Mouse (Mus musculus) lung, embryonic 14.5 days (tissue): ENCODE measurements around the gene Gtf2h1. TPM values are rescaled to one million over a fixed set of nuclear protein-coding genes. Genes with fewer than 3 reads are reported as not detected.

Experiments used
- ATAC-seq: fragments of 200-750 bp; cut with Nextera tagmentation; 2 replicates; pipeline ENCODE4 v1.8.0; 2017; ENCODE audit warnings: mild to moderate bottlenecking, moderate TSS enrichment, moderate library complexity; ENCODE audit not compliant: insufficient read depth
- DNase-seq: peaks from one replicate; pipeline ENCODE4 v3.0.0-alpha.2; 2015
- H3K27ac ChIP-seq: fragments of 300-500 bp; sonication (generic); 2 replicates; pipeline ENCODE4 v1.5.1; 2014; ENCODE audit warnings: low read depth, mild to moderate bottlenecking, moderate library complexity
- H3K27me3 ChIP-seq: fragments of 300-500 bp; sonication (generic); 2 replicates; pipeline ENCODE4 v1.6.1; 2014; ENCODE audit warnings: low read length, control low read depth; ENCODE audit not compliant: insufficient read depth
- H3K36me3 ChIP-seq: fragments of 300-500 bp; sonication (generic); 2 replicates; pipeline ENCODE4 v1.6.1; 2014; ENCODE audit warnings: control low read depth; ENCODE audit not compliant: insufficient read depth
- H3K4me1 ChIP-seq: fragments of 300-500 bp; sonication (generic); 2 replicates; pipeline ENCODE4 v1.6.1; 2014; ENCODE audit warnings: antibody characterized with exemption, control low read depth; ENCODE audit not compliant: insufficient read depth
- H3K4me2 ChIP-seq: fragments of 300-500 bp; sonication (generic); 2 replicates; pipeline ENCODE4 v1.6.1; 2014; ENCODE audit warnings: mild to moderate bottlenecking
- H3K4me3 ChIP-seq: fragments of 300-500 bp; sonication (generic); 2 replicates; pipeline ENCODE4 v1.5.1; 2014; ENCODE audit warnings: low read depth, low read length
- H3K9ac ChIP-seq: fragments of 300-500 bp; sonication (generic); 2 replicates; pipeline ENCODE4 v1.6.1; 2014
- H3K9me3 ChIP-seq: fragments of 300-500 bp; sonication (generic); 2 replicates; pipeline ENCODE4 v1.6.1; 2016; ENCODE audit warnings: low read depth, low read length, control low read depth
- CTCF ChIP-seq: IDR thresholded peaks from 2 replicates; pipeline ENCODE4 v1.5.1; 2016; ENCODE audit warnings: antibody characterized with exemption, low read depth
- WGBS: fragments of 180-500 bp; shearing (Covaris S2); extraction: QIAGEN DNeasy Blood & Tissue Kit; methylation state at CpG from one replicate; pipeline ENCODE4 v1.1.7; 2014; 5-methylcytosine and 5-hydroxymethylcytosine counted together
- polyA plus RNA-seq: library from polyadenylated mRNA; unstranded; fragments of >200 nt; fragmentation: Nextera tagmentation; extraction: Ambion mirVana; gene quantifications from 2 replicates; pipeline ENCODE4 v1.2.1, GENCODE M21; 2014

Gtf2h1 gene
- polyA plus RNA-seq, 1 experiment from 2014 or later = 41.7 TPM

DNA sequence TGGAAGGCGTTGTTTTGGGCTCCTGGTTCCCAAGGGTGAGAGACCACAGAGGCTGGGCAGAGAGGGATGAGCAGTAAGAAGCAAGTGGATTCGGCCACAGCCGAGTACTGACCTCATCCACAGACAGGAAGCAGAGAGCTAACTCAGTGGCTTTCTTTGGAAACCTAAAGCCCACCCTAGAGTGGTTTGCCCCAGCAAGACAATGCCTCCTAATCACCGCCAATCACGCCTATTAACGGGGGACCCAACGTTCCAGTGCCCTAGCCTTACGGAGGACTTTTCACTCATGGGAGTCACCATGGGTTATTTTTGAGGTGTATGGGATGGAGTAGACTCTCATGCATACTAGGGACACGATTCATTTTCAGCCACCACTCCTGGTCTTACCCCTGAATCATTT is 57.5 kb downstream of the Gtf2h1 start:
- no peak for TF ChIP-seq CTCF
- DNase-seq (no peak), ATAC-seq (no peak)
- H3K27me3 ChIP-seq = no peaks in the 10 kb centered on the region
- no peak overlapping the region for H3K9ac ChIP-seq
- no peak overlapping the region for H3K27ac ChIP-seq
- WGBS = 90% methylated on average over 9 of the region's 9 CpGs
- no peaks in the 10 kb centered on the region for H3K4me1 ChIP-seq
- H3K4me2 ChIP-seq = no peak overlapping the region
- no peak overlapping the region for H3K4me3 ChIP-seq
- no peaks in the 10 kb centered on the region for H3K9me3 ChIP-seq
- peaks cover 79% of the 10 kb centered on the region for H3K36me3 ChIP-seq

GRCm38 (mm10) chr7:46855866-46856560 is 60.1 kb downstream of the Gtf2h1 start:
- 64% methylated on average over 7 of the region's 7 CpGs for WGBS
- Histone ChIP-seq H3K27me3 (no peaks in the 10 kb centered on the region), H3K36me3 (peaks cover 54% of the 10 kb centered on the region), H3K4me2 (no peak overlapping the region), H3K4me3 (no peak overlapping the region), H3K27ac (no peak overlapping the region), H3K9ac (no peak overlapping the region), H3K9me3 (no peaks in the 10 kb centered on the region), H3K4me1 (no peaks in the 10 kb centered on the region)
- ATAC-seq = no peak
- no peak for DNase-seq
- TF ChIP-seq CTCF = no peak

GRCm38 (mm10) chr7:46857436-46857835 is 61.5 kb downstream of the Gtf2h1 start:
- Histone ChIP-seq H3K27me3 (no peaks in the 10 kb centered on the region), H3K36me3 (peaks cover 39% of the 10 kb centered on the region), H3K4me2 (no peak overlapping the region), H3K4me3 (no peak overlapping the region), H3K9ac (no peak overlapping the region), H3K27ac (no peak overlapping the region), H3K9me3 (no peaks in the 10 kb centered on the region), H3K4me1 (no peaks in the 10 kb centered on the region)
- 65% methylated on average over 9 of the region's 9 CpGs for WGBS
- ATAC-seq (no peak), DNase-seq (no peak)
- TF ChIP-seq CTCF = no peak

DNA sequence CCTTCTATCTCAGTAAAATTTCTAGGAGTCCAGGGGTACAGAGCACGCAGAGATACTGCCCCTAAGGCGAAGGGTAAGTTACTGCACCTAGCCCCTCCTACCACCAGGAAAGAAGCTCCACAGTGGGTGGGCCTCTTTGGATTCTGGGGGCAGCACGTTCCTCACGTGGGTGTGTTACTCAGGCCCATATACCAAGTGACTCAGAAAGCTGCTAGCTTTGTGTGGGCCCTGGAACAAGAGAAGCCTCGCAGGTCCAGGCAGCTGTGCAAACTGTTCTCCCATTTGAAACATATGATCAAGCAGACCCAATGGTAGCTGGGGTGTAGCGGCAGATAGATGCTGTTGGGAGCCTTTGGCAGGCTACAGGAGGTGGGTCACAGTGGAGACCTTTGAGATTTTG is 63.1 kb downstream of the Gtf2h1 start:
- Histone ChIP-seq H3K9ac (no peak overlapping the region), H3K27me3 (no peaks in the 10 kb centered on the region), H3K9me3 (no peaks in the 10 kb centered on the region), H3K4me2 (no peak overlapping the region), H3K4me3 (no peak overlapping the region), H3K36me3 (peaks cover 23% of the 10 kb centered on the region), H3K4me1 (no peaks in the 10 kb centered on the region), H3K27ac (no peak overlapping the region)
- no peak for ATAC-seq
- no peak for TF ChIP-seq CTCF
- DNase-seq = no peak
- 51% methylated on average over 6 of the region's 6 CpGs for WGBS

DNA sequence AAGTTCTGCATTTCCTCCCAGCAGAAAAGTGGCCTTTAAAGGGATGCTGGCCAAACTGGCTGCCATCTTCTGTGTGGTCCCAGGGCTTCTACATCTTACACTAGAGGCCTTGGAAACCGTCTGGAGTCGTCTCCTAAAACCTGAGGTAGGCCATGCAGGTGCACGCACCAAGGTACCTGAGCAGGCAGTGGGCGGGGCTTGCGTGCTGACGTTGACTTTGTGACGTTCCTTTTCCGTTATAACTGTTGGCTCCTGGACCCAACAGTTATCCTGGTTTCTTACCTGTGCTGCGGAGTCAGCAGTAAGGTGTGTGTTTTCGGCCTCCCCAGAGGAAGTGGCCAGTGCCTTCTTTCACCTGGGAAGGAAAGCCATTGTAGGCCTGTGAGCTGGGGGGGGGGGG is 65.1 kb downstream of the Gtf2h1 start, which contains the start of gene Ldhc:
Ldhc (plus strand) TSS at position 208 of the 400 bp plus-strand sequence.
- H3K27ac ChIP-seq = no peak within 1 kb of the TSS
- TF ChIP-seq CTCF = no peak
- peaks cover 5% of the 10 kb centered on the region for H3K36me3 ChIP-seq
- WGBS = 40% methylated on average over 10 of the region's 10 CpGs
- DNase-seq (no peak), ATAC-seq (no peak)
- no peaks in the 10 kb centered on the region for H3K4me1 ChIP-seq
- no peak within 1 kb of the TSS for H3K4me2 ChIP-seq
- no peaks in the 10 kb centered on the region for H3K27me3 ChIP-seq
- H3K9ac ChIP-seq = no peak within 1 kb of the TSS
- H3K4me3 ChIP-seq = no peak within 1 kb of the TSS
- H3K9me3 ChIP-seq = no peaks in the 10 kb centered on the region

DNA sequence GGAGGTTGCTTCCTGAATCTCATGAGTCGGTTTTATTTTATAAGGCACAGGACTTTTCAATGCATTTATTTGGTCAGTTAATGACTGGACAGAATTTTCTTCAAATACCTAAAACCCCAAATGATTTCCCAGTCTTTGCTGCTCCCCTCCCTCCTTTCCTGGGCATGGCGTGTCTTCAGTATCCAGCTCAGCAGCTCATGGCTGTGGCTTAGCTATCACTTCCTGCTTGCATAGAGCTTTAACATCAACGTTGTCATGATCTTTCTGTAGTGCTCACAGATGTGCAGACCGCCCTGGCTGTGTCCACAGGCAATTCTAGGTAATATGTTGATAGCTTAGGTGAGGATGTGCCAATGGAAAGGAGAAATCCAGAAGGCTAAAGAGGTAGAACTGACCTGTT is 76.1 kb downstream of the Gtf2h1 start:
- H3K4me2 ChIP-seq = no peak overlapping the region
- no peaks in the 10 kb centered on the region for H3K9me3 ChIP-seq
- ATAC-seq (no peak), DNase-seq (no peak)
- H3K27me3 ChIP-seq = no peaks in the 10 kb centered on the region
- H3K9ac ChIP-seq = no peak overlapping the region
- WGBS = 61% methylated on average over 4 of the region's 4 CpGs
- H3K27ac ChIP-seq = no peak overlapping the region
- no peak for TF ChIP-seq CTCF
- no peaks in the 10 kb centered on the region for H3K36me3 ChIP-seq
- no peak overlapping the region for H3K4me3 ChIP-seq
- H3K4me1 ChIP-seq = no peaks in the 10 kb centered on the region

Other genes with a start within 250 kb of the Gtf2h1 start
- gene Sergef, start 156.3 kb upstream of the Gtf2h1 start, polyA plus RNA-seq = 10.6 and 12.7 TPM in 2 replicates
- gene Tph1, start 123.6 kb upstream of the Gtf2h1 start, polyA plus RNA-seq = 0.54 TPM in 1 of 2 replicates, not detected in the other
- gene Saal1, start 85.4 kb upstream of the Gtf2h1 start, polyA plus RNA-seq = 35.8 and 38.6 TPM in 2 replicates
- 0.08 TPM in 1 of 2 replicates, not detected in the other for gene Saa3, start 80.4 kb upstream of the Gtf2h1 start, polyA plus RNA-seq
- gene Saa4, start 63.5 kb upstream of the Gtf2h1 start, polyA plus RNA-seq = not detected in 2 replicates
- not detected in 2 replicates for gene Saa1, start 53.1 kb upstream of the Gtf2h1 start, polyA plus RNA-seq
- not detected in 2 replicates for gene Saa2, start 44.3 kb upstream of the Gtf2h1 start, polyA plus RNA-seq
- 19.2 and 24.5 TPM in 2 replicates for gene Hps5, start within 50 bp of the Gtf2h1 start, polyA plus RNA-seq
- gene Ldha, start 45.4 kb downstream of the Gtf2h1 start, polyA plus RNA-seq = 1,903 and 1,950 TPM in 2 replicates
- 0.13 TPM in 1 of 2 replicates, not detected in the other for gene Ldhc, start 65.1 kb downstream of the Gtf2h1 start, polyA plus RNA-seq
- 176 and 180 TPM in 2 replicates for gene Tsg101, start 123.9 kb downstream of the Gtf2h1 start, polyA plus RNA-seq
- gene Uevld, start 162.4 kb downstream of the Gtf2h1 start, polyA plus RNA-seq = 14.9 TPM in 2 replicates
- gene Gm9999, start 187.5 kb downstream of the Gtf2h1 start, polyA plus RNA-seq = not detected in 2 replicates
- 23.6 and 23.8 TPM in 2 replicates for gene Spty2d1, start 212.3 kb downstream of the Gtf2h1 start, polyA plus RNA-seq